Mouse (Mus musculus): ENCODE measurements around the gene Chmp4b. TPM values are rescaled to one million over a fixed set of nuclear protein-coding genes. Genes with fewer than 3 reads are reported as not detected.

The Chmp4b gene
- total RNA-seq, 2 experiments from 2014 or later = 81.2 to 103 TPM

DNA sequence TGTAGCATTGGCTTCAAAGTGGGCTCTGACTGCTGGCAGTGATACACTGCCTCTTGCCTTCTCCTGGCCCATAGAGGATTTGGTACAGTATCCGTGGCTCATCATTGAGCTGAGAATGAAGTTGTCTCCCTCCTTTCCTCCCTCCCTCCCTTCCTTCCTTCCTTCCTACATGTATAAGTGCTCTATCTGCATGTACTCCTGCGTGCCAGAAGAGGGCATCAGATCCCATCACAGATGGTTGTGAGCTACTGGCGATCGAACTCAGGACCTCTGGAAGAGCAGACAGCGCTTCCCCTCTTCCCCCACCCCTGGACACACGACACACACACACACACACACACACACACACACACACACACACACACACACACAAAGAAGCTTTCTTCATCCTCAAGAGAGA is 61.6 kb downstream of the Chmp4b start:
- peak; percentile 57 for ATAC-seq (replicated peaks; ENCODE audit: poor library complexity)

DNA sequence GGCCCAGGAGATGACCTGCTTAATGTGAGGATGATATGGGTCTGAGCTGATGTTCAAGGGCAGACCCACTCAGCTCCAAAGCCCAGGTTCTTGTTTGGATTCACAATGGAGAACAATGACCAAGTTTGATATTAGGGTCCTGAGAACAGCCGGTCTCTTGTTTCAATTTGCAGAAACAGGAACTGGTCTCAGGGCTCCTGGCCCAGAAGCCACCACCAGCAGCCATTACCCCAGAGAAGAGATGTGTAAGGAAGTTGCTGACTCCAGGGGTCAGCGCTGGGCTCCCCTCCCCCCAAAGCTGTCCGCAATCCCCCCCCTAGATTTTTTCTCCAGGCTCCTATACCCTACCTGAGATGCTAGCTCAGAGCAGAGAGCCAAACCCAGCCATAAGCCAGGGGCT is 62.5 kb downstream of the Chmp4b start:
- ATAC-seq (replicated peaks; ENCODE audit: poor library complexity) = peak; percentile 58

DNA sequence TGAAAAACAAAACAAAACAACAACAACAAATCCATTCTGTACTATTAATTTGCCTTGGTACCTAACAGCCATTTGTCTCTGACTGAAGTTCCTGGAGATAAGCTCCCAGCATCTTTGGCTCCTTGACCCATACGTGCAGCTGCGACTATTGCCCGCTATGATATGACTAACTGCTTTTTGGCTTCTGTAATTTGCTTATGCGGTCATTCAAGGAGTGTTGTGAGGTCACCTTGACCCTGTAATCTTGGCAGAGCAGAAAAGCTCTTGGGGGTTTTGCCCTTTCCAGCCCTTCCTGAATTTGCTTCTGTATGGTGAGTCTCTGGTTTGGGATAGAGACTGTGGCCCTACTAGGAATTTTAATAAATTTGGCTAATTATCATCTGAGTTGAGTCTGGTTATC is 65.1 kb downstream of the Chmp4b start:
- ATAC-seq (replicated peaks; ENCODE audit: poor library complexity) = no peak

DNA sequence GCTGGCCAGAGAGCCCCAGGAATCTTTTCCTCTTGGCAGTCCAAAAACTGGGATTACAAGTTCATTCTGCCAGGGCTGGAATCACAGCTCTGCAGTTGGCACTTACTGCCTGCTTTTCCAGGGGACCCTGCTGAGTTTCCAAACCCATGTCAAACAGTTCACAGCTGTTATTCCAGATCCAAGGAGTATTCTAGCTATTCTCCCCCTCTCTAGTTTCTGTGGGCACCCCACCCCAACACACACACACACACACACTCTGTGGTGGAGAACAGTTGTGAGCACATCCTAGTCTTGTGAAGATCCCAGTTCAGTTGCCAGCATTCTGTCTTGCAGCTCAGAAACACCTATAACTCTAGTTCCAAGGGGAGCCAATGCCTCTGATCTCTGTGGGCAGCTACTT is 65.6 kb downstream of the Chmp4b start:
- no peak for ATAC-seq (replicated peaks; ENCODE audit: poor library complexity)

DNA sequence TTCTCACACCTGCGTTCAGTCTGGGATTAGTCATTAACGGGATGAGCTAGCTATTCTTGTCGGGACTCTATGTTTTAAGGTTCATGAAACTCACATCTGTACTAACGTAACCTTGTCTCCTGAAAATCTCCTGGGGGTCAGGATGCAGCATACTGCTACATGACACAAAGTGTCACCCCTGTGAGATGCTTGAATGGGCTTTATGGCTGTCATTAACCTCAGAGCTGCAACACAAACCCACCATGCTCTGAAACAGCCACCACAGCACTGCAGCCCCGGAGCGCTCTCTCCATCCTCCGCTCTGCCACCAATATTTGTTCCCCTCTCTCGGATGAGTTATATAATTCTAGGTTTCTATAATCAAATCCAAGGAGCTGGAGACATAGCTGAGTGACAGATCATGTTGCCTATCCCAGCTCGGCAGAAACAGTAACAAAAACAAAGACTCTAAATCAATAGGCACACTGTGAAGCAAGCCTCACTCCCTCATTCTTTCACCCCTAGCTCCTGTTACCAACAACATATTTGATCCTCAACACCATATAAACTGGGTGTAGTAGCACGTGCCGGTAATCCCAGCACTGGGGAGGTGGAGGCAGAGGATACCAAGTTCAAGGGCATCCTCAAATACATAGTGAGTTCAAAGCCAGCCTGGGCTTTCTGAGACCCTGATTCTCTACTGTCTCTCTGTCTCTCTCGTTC is 67.5 kb downstream of the Chmp4b start:
- ATAC-seq (replicated peaks; ENCODE audit: poor library complexity) = no peak

DNA sequence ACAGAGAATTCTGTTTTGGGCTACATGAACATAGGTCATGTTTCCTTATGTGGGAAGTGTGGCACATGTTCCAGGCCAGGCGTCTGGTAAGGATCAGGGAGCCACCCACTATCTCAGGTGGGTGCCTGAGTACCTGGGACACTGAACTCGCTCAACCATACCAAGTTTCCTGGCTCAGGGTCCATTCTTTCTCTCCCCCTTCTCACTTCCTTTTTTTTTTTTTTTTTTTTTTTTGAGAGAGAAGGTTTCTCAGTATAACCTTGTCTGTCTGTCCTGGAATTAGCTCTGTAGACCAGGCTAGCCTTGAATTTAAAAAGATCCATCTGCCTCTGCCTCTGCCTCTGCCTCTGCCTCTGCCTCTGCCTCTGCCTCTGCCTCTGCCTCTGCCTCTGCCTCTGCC is 68.8 kb downstream of the Chmp4b start:
- no peak for ATAC-seq (replicated peaks; ENCODE audit: poor library complexity)

DNA sequence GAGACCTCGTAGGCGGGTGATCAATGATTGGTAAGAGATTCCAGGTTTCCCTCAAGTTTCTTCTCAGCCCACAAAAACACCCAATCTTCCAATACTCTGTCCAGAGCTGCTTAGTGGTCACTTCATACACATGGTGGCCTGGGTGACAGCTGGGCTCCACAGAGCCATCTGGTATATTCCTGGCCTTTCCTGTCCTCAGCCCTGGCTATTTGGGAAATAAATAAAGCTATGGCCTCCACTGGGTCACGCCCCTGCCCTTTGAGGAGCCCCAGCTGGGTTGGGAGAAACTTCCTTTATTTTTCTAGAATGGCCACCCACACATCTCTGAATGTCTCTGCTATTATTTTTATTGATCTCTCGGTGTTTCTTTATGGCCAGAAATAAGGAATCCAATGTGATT is 72.0 kb downstream of the Chmp4b start:
- no peak for ATAC-seq (replicated peaks; ENCODE audit: poor library complexity)

DNA sequence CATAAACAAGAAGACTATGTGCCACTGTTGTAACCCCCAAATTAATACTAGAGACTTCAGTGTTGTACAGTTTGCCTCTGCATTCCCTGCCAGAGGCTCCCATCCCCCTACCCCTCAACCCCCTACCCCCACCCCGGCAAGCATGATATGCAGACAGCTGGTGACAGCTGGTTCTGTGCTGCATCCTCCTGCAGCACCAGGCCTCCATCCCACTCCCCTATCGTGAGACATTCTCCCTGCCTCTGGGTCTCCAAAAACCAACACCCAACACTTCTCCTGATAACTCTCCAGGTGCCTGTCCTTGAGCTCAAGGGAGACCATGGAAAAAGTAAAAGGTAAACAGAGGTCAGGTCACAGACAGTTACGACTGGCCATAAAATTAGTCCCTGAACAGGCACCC is 78.2 kb downstream of the Chmp4b start:
- ATAC-seq (replicated peaks; ENCODE audit: poor library complexity) = no peak

DNA sequence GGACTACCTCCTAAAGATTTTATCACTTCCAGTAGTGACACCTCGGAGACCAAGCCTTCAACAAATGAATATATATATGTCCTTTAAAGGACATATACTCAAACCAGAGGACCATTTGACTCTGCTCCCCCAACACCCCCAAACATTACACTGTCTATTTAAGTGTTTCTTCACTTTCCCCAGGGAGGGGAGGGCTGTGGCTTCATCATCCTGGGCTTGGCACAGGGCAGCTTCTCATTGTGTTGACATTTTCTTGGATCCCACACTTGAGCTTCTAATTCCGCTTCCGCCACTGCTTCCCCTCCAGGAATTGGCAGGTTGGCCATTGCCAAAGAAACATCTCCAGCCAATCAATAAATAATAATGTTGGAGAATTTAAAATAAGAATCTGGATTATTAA is 79.3 kb downstream of the Chmp4b start:
- no peak for ATAC-seq (replicated peaks; ENCODE audit: poor library complexity)

DNA sequence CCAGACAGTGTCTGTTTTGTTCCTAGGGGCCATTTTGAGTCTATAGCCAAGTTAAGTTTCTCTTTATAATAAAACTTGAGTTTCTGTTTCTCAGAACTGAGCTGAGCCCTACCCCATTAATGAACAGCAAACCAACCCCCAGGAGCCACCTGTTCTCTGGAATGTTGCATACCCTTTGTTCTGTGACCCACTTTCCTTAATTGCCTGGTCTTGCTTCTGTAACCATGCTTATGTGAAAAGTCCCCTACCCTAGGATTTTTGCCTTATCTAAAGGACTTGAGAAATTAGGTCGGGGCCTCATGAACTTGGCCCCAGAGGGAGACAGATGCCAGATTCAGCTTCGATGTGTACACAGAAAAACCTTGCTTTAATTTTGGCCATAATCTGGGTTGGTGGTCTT is 80.4 kb downstream of the Chmp4b start:
- no peak for ATAC-seq (replicated peaks; ENCODE audit: poor library complexity)

DNA sequence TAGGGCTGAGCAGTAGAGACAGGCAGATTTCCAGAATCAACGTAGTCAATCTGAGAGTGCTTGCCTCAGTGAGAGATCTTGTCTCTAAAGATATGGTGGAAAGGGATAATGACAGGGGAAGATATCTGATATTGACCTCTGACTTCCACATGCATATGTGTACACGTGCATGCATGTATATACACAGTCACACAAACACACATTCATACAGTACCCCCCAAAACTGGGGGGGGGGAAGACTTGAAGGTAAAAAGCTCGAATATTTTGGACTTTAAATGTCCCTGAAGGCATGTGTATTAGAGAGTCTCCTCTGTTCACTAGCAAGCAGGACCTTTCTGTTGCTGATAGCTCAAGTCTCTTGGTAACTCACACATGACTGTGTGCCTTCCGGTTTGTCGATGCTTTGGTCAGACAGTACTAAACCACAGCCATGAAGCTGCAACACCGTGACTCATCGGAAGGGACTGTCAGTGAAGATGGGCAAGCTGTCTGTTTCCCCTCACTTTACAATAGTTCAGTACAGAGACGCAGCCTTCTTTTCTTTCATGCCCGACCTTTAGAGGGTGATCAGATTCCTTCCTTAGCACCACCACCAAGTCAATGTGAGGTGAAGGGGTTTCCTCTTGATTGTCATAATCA is 81.1 kb downstream of the Chmp4b start:
- peak; percentile 88 for ATAC-seq (replicated peaks; ENCODE audit: poor library complexity)

DNA sequence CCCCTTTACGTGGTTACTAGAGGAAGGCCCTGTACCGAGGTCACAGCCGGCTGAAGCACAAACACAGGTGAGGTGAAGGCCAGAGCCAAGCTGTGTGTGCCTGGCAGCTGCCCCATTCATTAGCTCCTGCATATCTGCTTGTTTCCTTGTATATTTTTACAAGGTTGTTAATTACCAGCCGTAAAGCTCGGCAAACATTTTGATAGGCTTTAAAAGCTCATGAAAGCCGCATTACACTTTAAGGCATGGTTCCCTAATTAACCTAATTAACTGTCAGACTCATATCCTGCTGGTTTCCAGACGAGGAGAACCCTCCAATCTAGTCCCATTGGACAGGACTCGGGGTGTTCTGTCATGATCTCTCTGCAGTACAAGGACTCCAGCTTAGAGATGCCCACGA is 83.5 kb downstream of the Chmp4b start:
- ATAC-seq (replicated peaks; ENCODE audit: poor library complexity) = no peak

DNA sequence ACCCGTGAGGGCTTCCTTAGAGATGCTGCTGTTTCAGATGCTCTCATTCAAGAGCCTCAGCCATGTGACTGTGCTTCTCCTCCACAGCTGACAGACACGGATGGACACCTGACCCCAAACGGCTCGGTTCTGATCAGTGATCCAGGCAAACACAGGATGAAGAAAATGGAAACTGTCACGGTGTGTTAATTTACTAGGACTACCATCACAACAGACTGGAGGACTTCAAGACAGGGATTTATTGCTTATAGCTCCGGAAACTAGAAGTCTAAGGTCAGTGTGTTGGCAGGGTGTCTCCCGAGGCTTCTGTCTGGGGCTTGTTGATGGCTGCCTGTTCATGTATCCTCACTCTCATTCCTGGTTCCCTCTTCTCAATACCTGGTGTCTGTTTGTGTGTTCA is 83.9 kb downstream of the Chmp4b start:
- no peak for ATAC-seq (replicated peaks; ENCODE audit: poor library complexity)

DNA sequence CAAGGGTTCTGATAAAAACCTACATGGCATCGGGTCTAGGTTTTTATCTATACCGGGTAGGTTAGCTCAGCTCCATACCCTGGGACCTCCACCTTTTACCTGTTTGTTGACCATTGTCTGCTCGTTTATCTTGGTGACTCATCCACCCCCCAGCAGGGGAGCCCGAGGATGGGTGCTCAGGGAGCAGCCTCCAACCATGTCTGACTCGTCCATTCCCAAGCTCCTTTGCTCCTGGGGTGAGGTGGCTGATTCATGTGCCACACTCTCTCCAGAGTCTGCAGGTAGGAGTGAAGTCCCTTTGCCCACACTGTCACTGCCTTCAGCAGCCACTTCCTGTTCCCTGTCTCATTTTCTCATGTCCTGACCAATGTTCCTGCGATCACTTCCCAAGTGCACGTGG is 84.5 kb downstream of the Chmp4b start:
- ATAC-seq (replicated peaks; ENCODE audit: poor library complexity) = no peak

DNA sequence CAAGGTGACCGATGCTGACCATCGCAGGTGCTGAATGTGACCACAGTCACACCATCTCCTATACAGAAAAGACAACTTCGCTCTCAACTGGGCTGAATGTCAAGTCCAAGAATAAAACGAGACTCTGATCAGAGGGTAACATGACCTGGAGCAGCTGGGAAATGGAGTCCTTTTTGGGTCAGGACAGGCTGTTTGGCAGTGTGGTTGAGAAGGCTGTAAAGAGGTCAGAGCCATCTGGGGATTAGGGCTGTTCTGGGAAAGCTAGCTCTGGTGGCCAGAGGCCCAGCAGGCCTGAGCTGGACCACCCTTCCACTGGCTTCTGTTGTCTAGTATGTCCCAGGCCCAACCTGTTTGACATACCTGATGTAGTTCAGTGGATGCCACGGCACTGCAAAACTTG is 87.1 kb downstream of the Chmp4b start:
- no peak for ATAC-seq (replicated peaks; ENCODE audit: poor library complexity)

DNA sequence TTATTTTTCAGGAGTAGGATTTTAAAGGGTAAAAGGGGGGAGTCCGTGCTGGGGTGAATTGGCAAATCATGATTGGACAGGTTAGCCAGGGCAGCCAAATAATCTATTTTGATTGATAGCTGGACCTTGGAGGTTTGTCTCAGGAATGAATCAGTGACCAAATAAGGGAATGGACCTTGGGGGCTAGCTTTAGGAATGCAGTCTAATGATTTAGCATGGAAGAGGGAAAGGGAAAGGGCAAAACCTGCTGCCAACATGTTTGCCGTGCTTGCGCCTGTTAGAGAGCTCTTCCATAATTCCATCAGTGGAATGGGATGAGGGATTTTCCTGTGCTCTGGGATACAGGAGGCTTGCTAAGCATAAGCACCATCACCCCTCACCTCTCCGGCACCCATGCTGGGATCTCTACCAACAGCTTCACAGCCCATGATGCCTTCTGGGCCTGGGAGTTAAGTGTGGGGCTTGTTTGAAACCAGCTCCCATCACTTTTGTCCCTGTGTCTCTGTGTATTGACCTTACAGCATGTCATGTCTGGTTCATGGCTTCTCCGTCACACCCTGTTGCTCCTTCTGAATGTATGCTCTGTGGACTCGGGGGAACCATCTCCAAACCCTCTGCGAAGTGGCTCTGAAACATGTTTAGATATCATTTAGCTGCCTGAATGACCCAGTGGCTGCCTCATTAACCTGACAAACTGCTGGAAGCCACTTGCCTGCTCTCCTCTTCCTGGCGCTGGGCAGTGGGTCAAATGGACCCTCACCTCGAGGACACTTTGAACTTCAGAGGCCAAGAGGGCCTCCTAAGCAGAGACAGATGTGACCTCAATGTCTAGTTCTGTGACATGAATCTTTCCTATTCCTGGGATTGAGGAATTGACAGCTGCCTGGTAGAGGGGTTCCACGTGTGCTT is 91.7 kb downstream of the Chmp4b start:
- no peak for ATAC-seq (replicated peaks; ENCODE audit: poor library complexity)

DNA sequence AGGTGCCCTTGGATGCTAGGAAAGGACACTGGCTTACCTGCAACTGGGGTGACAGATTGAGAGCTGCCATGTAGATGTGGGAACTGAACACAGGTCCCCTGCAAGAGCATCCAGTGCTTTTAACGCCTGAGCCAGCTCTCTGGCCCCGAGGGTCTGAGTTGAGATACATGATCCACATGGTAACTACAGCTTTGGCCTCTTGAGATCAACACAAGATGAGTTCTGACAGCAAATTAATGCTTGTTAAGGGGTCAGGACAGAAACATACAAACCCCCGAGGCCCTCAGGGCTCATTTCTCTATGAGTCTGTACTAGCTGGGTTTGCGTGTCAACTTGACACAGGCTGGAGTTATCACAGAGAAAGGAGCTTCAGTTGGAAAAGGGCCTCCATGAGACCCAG is 92.4 kb downstream of the Chmp4b start:
- ATAC-seq (replicated peaks; ENCODE audit: poor library complexity) = no peak

Other genes starting within 250 kb of the Chmp4b start
- not detected in 2 replicates for gene Snta1, start 243.6 kb upstream of the Chmp4b start, total RNA-seq (2015)
- 0.12 and 0.24 TPM in 2 replicates for gene Snta1, start 243.6 kb upstream of the Chmp4b start, total RNA-seq (2017)
- gene Cbfa2t2, start 215.2 kb upstream of the Chmp4b start, total RNA-seq (2015) = 14.8 and 23.3 TPM in 2 replicates
- 10.1 and 11.5 TPM in 2 replicates for gene Cbfa2t2, start 215.2 kb upstream of the Chmp4b start, total RNA-seq (2017)
- not detected in 2 replicates for gene 1700003F12Rik, start 104.6 kb upstream of the Chmp4b start, total RNA-seq (2015)
- not detected in 2 replicates for gene 1700003F12Rik, start 104.6 kb upstream of the Chmp4b start, total RNA-seq (2017)
- gene Actl10, start 99.9 kb upstream of the Chmp4b start, total RNA-seq (2015) = not detected in 2 replicates
- gene Actl10, start 99.9 kb upstream of the Chmp4b start, total RNA-seq (2017) = 0.27 TPM in 1 of 2 replicates, not detected in the other
- gene Necab3, start 92.8 kb upstream of the Chmp4b start, total RNA-seq (2015) = 1.4 and 3.9 TPM in 2 replicates
- 1.3 and 1.7 TPM in 2 replicates for gene Necab3, start 92.8 kb upstream of the Chmp4b start, total RNA-seq (2017)
- 21.2 and 23.7 TPM in 2 replicates for gene E2f1, start 81.8 kb upstream of the Chmp4b start, total RNA-seq (2015)
- 14.1 and 14.2 TPM in 2 replicates for gene E2f1, start 81.8 kb upstream of the Chmp4b start, total RNA-seq (2017)
- 14.6 and 14.9 TPM in 2 replicates for gene Pxmp4, start 48.0 kb upstream of the Chmp4b start, total RNA-seq (2015)
- gene Pxmp4, start 48.0 kb upstream of the Chmp4b start, total RNA-seq (2017) = 9.2 and 10.7 TPM in 2 replicates
- gene Zfp341, start 38.4 kb upstream of the Chmp4b start, total RNA-seq (2015) = 3.3 and 4.0 TPM in 2 replicates
- 1.2 and 2.3 TPM in 2 replicates for gene Zfp341, start 38.4 kb upstream of the Chmp4b start, total RNA-seq (2017)
- 0.54 TPM in 1 of 2 replicates, not detected in the other for gene 4930519P11Rik, start 38.3 kb upstream of the Chmp4b start, total RNA-seq (2015)
- not detected in 2 replicates for gene 4930519P11Rik, start 38.3 kb upstream of the Chmp4b start, total RNA-seq (2017)
- not detected in 2 replicates for gene Gm14214, start 118.3 kb downstream of the Chmp4b start, total RNA-seq (2015)
- gene Gm14214, start 118.3 kb downstream of the Chmp4b start, total RNA-seq (2017) = not detected in 2 replicates
- 95.3 and 110 TPM in 2 replicates for gene Raly, start 139.4 kb downstream of the Chmp4b start, total RNA-seq (2015)
- gene Raly, start 139.4 kb downstream of the Chmp4b start, total RNA-seq (2017) = 163 and 183 TPM in 2 replicates
- 0.34 TPM in 1 of 2 replicates, not detected in the other for gene a, start 139.7 kb downstream of the Chmp4b start, total RNA-seq (2015)
- gene a, start 139.7 kb downstream of the Chmp4b start, total RNA-seq (2017) = not detected in 2 replicates
- 221 and 224 TPM in 2 replicates for gene Eif2s2, start 241.2 kb downstream of the Chmp4b start, total RNA-seq (2015)
- 199 and 212 TPM in 2 replicates for gene Eif2s2, start 241.2 kb downstream of the Chmp4b start, total RNA-seq (2017)

Measured in megakaryocyte progenitor cell, adult 5-6 weeks (primary cell).